Mouse (Mus musculus): ENCODE results near the gene Galk2. TPM values are rescaled to one million over a fixed set of nuclear protein-coding genes. Genes with fewer than 3 reads are reported as not detected.

The Galk2 gene
- total RNA-seq, 2 experiments from 2014 or later: 11.0 to 11.5 TPM

DNA sequence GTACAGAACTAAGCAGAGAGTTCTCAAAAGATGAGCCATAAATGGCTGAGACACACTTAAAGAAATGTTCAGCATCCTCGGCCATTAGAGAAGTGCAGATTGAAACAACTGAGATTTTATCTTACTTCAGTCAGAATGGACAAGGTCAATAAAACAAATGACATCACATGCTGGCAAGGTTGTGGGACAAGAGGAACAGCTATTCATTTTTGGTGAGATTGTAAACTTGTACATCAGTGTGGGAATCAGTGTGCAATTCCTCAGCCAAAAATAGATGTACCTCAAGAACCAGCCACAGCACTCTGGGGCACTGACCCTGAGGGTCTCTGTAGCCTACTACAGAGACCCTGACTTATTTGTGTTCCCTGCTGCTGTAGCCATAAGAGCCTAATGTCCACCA lies 84.4 kb downstream of the Galk2 start:
- no peak for DNase-seq

DNA sequence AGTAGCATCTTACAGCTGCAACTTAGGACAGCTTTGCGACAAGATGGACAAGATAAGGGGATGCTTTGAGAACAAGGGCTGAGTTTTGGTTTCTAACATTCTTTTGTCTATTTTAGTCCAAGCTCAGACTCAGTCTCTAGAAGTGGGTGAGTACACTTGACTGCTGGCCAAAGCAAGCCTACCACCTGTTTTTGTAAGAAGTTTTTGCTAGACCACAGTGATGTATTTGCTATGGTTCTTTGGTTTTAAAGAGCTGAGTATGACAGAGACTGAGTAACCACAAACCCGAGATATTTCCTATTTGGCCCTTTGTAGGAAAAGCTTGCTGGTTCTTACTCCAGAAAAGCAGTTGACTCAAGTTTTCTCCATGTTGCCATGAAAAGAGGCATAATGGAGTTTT lies 89.3 kb downstream of the Galk2 start:
- no peak for DNase-seq

DNA sequence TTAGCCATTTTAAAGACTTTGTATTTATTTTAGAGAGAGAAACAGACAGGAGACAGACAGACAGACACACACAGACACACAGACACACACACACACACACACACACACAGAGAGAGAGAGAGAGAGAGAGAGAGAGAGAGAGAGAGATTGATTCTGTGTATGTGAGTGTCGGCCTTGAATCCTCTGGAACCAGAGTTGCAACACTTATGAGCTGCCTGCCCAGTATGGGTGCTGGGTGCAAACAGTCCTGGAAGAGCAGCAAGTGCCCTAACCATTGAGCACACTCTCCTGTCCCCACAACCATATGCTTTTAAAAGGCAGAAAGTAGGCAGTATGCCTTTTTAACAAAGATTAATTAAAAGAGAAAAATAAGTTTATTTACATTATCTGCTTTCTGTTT lies 109.9 kb downstream of the Galk2 start:
- DNase-seq: no peak

DNA sequence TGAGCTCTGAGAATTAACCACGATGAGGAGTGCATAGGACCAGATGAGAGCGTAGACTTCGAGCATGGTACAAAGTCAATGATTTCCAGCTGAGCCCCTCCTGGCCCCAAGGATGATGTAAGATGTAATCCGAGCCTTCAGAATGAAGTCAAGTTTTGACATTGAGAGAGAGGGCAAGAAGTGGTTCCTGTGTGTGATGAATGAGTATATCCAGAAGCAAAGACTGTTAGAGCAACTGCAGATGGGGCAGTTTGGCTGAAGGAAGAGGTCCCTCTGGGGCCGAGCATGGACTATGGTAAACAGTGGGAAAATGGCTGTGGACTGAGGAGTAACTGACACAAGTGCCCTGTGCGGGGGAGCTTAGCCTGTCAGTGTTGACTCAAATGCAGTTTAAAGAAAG lies 114.3 kb downstream of the Galk2 start:
- DNase-seq: no peak

DNA sequence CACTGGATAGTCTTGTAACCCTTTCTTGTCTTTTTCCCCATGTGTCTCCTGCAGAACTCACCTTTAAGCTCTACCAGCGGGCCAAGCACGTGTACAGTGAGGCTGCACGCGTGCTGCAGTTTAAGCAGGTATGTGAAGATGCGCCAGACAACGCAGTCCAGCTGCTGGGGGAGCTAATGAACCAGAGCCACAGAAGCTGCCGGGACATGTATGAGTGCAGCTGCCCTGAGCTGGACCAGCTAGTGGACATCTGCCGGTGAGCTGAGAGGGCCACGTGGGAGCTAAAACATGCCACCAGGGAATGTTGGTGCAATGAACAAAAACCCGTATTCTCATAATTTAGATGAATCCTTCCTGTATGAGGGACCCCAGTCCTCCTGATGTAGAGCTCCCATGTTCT lies 116.3 kb downstream of the Galk2 start:
- no peak for DNase-seq

DNA sequence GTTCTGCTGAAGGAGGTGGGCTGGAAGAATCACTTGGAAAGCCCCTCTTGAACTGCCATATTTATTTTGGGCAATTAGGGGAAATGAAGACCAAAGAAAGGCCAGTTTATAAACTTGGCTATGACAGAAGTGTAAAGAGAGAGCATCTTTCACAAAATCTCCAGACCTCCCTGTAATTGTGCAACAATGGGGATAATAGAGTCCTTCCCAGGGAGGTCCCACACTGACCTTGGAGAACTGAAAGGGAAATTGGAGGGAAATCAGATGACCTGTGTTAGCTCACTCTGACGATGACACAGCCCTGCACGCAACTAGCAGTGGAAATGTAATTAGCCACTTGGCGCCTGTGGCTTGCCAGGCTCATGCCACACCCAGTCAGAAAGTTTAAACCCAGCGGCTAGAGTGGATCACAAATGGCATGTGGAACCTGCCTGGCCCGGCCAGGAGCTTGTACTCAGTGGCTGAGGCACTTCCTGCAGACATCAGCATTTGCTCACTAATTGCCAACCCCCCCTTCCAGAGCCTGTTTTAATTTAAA lies 117.0 kb downstream of the Galk2 start:
- no peak for DNase-seq

DNA sequence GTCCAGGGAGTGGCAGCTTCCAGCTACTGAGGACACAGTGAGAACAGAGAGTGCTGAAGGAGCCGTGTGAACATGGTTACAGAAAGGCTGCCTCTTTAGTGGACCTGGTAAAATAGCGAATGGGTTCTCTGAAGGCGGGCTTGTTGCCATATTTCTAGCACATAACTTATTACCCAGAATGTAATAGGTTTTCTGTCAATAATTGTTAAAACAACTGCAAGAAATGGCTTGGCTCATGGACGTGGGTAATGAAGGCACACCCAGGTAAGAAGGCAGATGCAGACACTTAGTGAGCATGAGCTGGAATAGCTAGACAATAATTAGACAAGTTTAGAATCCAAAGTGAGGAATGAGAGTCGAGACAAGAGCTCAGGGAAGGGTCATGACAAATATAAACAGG lies 143.4 kb downstream of the Galk2 start:
- DNase-seq: no peak

DNA sequence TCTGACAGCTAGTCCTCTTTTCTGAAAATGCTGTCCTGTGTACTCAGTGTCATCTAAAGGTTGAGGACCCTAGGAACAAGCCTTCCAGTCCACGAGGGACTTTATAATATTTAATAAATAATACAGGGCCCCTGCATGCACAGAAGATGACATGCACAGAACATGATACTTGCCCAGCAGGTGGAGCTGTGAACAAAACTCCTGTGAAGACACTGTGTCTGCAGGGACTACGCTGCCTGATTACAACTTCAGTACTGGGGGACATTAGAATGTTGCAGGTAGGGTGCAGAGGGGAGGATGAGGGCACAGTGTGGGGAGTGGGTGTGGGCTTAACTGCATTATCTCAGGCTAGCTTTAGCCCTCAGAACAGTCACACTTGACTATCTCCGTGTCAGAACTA lies 147.2 kb downstream of the Galk2 start:
- peak; percentile 58 for DNase-seq

DNA sequence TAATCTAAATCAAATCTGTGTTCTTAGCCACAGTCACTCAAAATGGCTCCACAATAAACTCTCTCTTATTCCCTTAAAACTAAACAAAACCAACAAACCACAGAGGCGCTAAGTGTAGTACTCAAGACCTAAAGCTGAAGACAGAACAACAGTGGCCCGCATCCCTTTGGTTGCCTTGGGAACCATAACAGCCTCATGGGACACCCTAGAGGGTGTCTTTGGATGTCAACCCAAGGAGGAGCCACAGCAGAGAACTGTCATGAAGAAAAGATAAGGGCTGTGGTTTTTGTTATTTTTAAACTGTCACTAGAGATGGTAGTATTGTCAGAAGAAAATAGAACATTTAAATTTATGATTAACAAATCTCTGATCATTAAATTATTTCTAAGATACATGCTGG lies 147.8 kb downstream of the Galk2 start:
- DNase-seq: no peak

DNA sequence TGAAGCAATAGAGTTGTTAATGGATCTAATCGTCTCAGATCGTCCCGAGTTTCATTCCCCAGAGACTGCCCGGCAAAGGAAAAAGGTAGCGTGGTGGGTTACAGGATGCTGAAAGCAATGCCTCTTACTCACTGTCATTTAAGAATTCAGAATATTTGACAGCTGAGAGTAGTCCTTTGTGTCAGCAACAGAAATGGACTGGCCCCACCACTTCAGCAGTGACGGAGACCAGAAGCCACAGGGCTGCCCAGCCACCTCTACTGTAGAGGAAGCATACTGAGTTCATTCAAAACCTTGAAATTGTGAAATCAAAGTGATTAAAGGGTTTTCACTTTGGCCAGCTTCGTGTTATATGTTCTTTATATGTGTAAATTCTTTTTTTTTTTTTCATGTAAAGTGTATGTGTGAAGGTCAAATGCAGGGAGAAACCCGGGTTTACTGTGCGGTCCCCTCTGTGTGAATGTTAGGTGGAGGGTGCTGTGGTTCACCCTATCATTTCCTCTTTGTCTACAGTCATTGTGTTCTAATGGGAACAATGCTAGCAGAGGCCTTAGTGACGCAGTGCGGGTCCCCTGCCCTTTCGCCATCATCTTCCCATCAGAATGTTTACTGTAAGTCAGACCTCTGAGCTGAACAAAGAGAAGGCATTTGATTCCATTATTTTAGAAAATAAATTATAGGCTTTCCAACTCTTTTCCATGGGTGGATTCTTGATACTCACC lies 156.2 kb downstream of the Galk2 start:
- DNase-seq: no peak

DNA sequence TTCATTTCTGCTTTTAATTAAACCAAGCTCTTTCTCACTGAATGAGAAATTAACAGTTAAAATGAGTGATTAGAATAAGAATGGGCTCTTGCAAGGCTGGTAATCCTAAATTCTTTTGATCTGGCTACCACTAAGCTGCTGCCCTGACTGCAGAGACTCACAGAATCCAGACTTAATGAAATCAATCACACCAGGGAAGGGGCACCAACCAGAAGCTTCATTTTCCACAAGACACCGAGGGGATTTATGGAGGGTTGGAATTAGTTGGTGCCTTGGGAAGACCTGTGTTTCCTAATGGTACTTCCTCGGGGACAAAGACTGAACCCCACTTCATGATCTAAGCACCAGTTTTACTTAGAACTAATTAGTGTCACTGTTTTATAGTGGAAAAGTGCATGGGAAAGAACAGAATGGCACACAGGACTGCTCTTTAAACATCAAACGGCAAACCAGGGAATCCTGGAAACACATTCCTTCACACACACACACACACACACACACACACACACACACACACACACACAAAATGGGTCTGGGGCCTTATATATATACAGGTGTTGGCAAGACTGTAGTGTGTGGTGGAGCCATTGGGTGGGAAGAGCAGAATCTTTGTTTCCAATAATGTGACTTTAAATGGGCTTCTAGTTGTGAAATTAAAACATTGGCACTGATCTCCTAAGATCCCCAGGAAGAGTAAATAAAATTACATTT lies 157.0 kb downstream of the Galk2 start:
- no peak for DNase-seq

DNA sequence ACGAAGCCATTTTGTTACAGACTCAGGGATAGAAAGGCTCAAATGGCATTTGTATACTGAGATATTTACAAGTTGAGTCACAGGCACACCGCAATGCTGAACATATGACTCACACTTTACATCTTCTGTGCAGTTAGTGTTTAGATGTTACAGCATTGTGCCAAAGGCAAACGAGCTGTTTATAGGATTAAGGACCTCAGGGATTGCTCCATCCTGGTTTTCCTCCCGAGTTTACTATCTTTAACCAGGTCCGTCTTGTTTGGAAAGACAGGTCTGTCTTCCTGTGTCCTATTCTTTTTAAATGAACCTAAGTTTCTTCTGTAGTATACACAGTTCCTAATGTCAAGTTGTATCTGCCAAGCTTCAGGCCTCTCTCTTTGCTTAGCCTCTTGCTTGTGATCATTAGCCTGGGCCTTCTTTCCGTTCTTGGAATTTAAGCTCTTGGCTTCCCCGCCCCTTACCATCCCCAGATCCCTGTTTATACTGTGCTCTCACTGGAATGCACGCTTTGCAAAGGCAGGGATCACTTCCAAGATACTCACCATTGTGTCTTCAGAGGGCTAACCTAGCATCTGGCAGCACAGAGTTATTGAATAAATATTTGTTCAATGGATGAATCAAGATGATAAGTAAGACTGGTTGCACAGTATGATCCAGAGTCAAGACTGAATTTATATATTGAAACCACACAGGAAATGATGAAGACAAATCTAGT lies 172.4 kb downstream of the Galk2 start:
- DNase-seq: no peak

DNA sequence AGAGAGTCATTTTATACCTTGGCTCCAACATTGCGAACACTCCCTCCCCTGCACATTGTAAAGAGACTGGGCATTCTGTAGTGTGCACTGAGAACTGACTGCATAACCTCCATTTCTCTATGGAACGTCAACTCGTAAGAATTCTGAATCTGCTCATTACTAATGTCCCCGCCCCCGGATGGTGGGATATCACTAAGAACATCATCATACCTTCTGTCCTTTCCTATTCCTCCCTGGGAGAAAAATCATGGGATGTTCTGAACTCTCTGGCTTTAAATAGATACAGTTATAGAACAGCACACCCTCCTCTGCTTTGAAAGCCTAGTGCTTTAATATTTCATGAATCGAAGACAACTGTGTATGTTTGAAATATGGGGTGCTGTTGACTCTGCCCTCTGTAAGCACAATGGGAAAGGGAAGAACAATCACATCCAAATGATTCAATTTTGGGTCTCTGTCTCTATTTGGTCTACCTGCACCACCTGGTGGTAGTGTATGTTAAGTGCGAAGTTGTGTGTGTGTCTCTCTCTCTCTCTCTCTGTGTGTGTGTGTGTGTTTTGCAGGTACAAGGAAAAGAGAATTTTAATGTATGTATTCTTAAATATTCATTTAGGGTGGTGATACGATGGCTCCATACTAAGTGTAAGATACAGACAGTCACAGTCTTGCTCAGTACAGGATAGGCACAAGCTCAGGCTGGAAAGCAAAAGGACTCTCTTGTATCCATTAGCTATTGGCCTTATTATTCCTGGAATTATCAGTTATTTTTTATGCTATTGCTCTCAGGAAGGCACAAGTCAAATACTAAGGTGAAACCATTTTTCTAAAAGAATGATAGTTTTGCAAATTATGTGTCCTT lies 174.4 kb downstream of the Galk2 start:
- no peak for DNase-seq

Other genes starting within 250 kb of the Galk2 start
- gene Cep152, start 234.0 kb upstream of the Galk2 start, total RNA-seq (2021): 1 to 10 TPM; 1.6 to 2.6 TPM
- gene Eid1, start 186.0 kb upstream of the Galk2 start, total RNA-seq (2021): 10 to 100 TPM; 82.7 to 88.9 TPM
- 1 to 10 TPM; 3.4 to 3.5 TPM for gene Shc4, start 135.0 kb upstream of the Galk2 start, total RNA-seq (2021)
- gene Secisbp2l, start 76.2 kb upstream of the Galk2 start, total RNA-seq (2021): 10 to 100 TPM; 40.3 to 46.0 TPM
- 100 to 1,000 TPM in 1 of 2 experiments, 10 to 100 TPM in 1; 97.8 to 109 TPM for gene Cops2, start within 50 bp of the Galk2 start, total RNA-seq (2021)
- gene Fgf7, start 175.5 kb downstream of the Galk2 start, total RNA-seq (2021): 1 to 10 TPM; 6.1 to 7.8 TPM

Data from gastrocnemius, postnatal 10 days (tissue).